Mouse (Mus musculus): ENCODE results near the gene Adamts12.

GRCm38 (mm10) chr15:11357501-11357900 lies 292.9 kb downstream of the Adamts12 start:
- TF ChIP-seq CTCF (conservative IDR thresholded peaks at IDR 0.05; ENCODE audit: low read length) (no peak), NANOG (IDR thresholded peaks at IDR 0.05; ENCODE audit: borderline replicate concordance, low read length) (no peak)

Measured in E14TG2a.4 (cell line).